Comparison of ENCODE assay signal across 8 mouse cellular contexts in genomic region chr9:44737240-44737949, GRCm38 (mm10). TPM values are rescaled to one million over a fixed set of nuclear protein-coding genes. Genes with fewer than 3 reads are reported as not detected.
DNase-seq lines count a peak whose midpoint lies in the region; ATAC-seq and TF ChIP-seq lines count a peak whose summit lies in the region.

No protein-coding gene starts in this region.

- peak; percentile 45 for DNase-seq in ovary, postnatal 14 days (ENCODE audit: low spot score)
- DNase-seq in ovary, postnatal 10 days (ENCODE audit: low spot score): no peak
- DNase-seq in kidney, postnatal 25 days: peak; percentile 59 to 82
- no peak for DNase-seq in spleen, adult 18-20 months
- no peak for DNase-seq in hindbrain, postnatal 0 days (ENCODE audit: low spot score)

- no peak for ATAC-seq in heart, embryonic 11.5 days (replicated peaks; ENCODE audit: insufficient number of reproducible peaks, low FRiP score, low TSS enrichment)
- peak; percentile 12; the same call in 1 of the 2 replicates for ATAC-seq in stomach, embryonic 15.5 days (ENCODE audit: insufficient read depth, low FRiP score, low read depth)
- ATAC-seq in hindbrain, postnatal 0 days: no peak
- no peak for ATAC-seq in midbrain, embryonic 13.5 days

- TF ChIP-seq CTCF in hindbrain, postnatal 0 days (IDR thresholded peaks at IDR 0.05; ENCODE audit: low read depth): no peak

- no peak overlapping the region for H3K4me3 ChIP-seq in heart, embryonic 11.5 days (ENCODE audit: low read depth, low read length)
- H3K4me3 ChIP-seq in stomach, embryonic 15.5 days (replicated peaks): no peak overlapping the region
- H3K4me3 ChIP-seq in hindbrain, postnatal 0 days (ENCODE audit: low read length): no peak overlapping the region
- no peak overlapping the region for H3K4me3 ChIP-seq in midbrain, embryonic 13.5 days (replicated peaks)

- peaks cover 6% of the 10 kb centered on the region for H3K4me1 ChIP-seq in heart, embryonic 11.5 days (ENCODE audit: control insufficient read depth, insufficient read depth, low read length)
- peaks cover 24% of the 10 kb centered on the region for H3K4me1 ChIP-seq in stomach, embryonic 15.5 days
- H3K4me1 ChIP-seq in hindbrain, postnatal 0 days (ENCODE audit: insufficient read depth, low read length): peaks cover 5% of the 10 kb centered on the region; the same call in 1 of the 2 replicates
- peaks cover 21% of the 10 kb centered on the region for H3K4me1 ChIP-seq in midbrain, embryonic 13.5 days (replicated peaks)

- no peaks in the 10 kb centered on the region for H3K27me3 ChIP-seq in heart, embryonic 11.5 days (ENCODE audit: control insufficient read depth, insufficient read depth, low read length)
- H3K27me3 ChIP-seq in stomach, embryonic 15.5 days (replicated peaks): 0 out of 2 replicates have a peak, but pooled peaks cover 7% of the 10 kb centered on the region
- no peaks in the 10 kb centered on the region for H3K27me3 ChIP-seq in hindbrain, postnatal 0 days (ENCODE audit: insufficient read depth, low read length)
- H3K27me3 ChIP-seq in midbrain, embryonic 13.5 days: peaks cover 29% of the 10 kb centered on the region

- no peaks in the 10 kb centered on the region; the same call in none of the 2 replicates for H3K36me3 ChIP-seq in heart, embryonic 11.5 days (ENCODE audit: control insufficient read depth, insufficient read depth, low read length)
- peaks cover 8% of the 10 kb centered on the region; the same call in 1 of the 2 replicates for H3K36me3 ChIP-seq in stomach, embryonic 15.5 days
- H3K36me3 ChIP-seq in hindbrain, postnatal 0 days (ENCODE audit: insufficient read depth, low read length): 0 out of 2 replicates have a peak, but pooled peaks cover under 1% of the 10 kb centered on the region
- H3K36me3 ChIP-seq in midbrain, embryonic 13.5 days: peaks cover 11% of the 10 kb centered on the region

- H3K27ac ChIP-seq in heart, embryonic 11.5 days (ENCODE audit: low read depth, low read length): peak overlapping the region; percentile 66
- peak overlapping the region; percentile 74 for H3K27ac ChIP-seq in stomach, embryonic 15.5 days
- H3K27ac ChIP-seq in hindbrain, postnatal 0 days: no peak overlapping the region; the same call in 1 of the 2 replicates
- no peak overlapping the region for H3K27ac ChIP-seq in midbrain, embryonic 13.5 days

- H3K4me2 ChIP-seq in heart, embryonic 11.5 days: no peak overlapping the region
- peak overlapping the region; percentile 6; the same call in 1 of the 2 replicates for H3K4me2 ChIP-seq in stomach, embryonic 15.5 days
- no peak overlapping the region for H3K4me2 ChIP-seq in hindbrain, postnatal 0 days (ENCODE audit: low read depth, low read length)
- no peak overlapping the region for H3K4me2 ChIP-seq in midbrain, embryonic 13.5 days (replicated peaks)

- WGBS in heart, embryonic 11.5 days (ENCODE audit: insufficient replicate concordance): 24% methylated on average over 8 of the region's 8 CpGs
- WGBS in stomach, embryonic 15.5 days: 26% methylated on average over 8 of the region's 8 CpGs
- WGBS in hindbrain, postnatal 0 days: 52% methylated on average over 8 of the region's 8 CpGs
- 63% methylated on average over 8 of the region's 8 CpGs for WGBS in midbrain, embryonic 13.5 days

- no peak overlapping the region for H3K9ac ChIP-seq in heart, embryonic 11.5 days (ENCODE audit: low read depth, low read length)
- H3K9ac ChIP-seq in stomach, embryonic 15.5 days: no peak overlapping the region
- no peak overlapping the region for H3K9ac ChIP-seq in hindbrain, postnatal 0 days (replicated peaks; ENCODE audit: low read length)
- no peak overlapping the region for H3K9ac ChIP-seq in midbrain, embryonic 13.5 days (replicated peaks)

- no peaks in the 10 kb centered on the region for H3K9me3 ChIP-seq in heart, embryonic 11.5 days (replicated peaks; ENCODE audit: control insufficient read depth, low read length)
- no peaks in the 10 kb centered on the region for H3K9me3 ChIP-seq in stomach, embryonic 15.5 days
- no peaks in the 10 kb centered on the region for H3K9me3 ChIP-seq in hindbrain, postnatal 0 days (ENCODE audit: low read length)
- H3K9me3 ChIP-seq in midbrain, embryonic 13.5 days: no peaks in the 10 kb centered on the region

RNA-seq across cellular contexts. Expression of gene Phldb1, which starts 2.4 kb away (rescaled TPM):
- polyA plus RNA-seq in heart, embryonic 11.5 days (2014; fragmentation: Nextera tagmentation; extraction: Ambion mirVana): 23.6 and 24.2 TPM in 2 replicates
- polyA plus RNA-seq in stomach, embryonic 15.5 days (2015; fragmentation: Nextera tagmentation; extraction: Ambion mirVana): 24.0 and 25.4 TPM in 2 replicates
- 114 and 152 TPM in 2 replicates for total RNA-seq in hindbrain, postnatal 0 days (2014; rRNA removed)
- 31.9 and 35.3 TPM in 2 replicates for polyA plus RNA-seq in hindbrain, postnatal 0 days (2015; fragmentation: Nextera tagmentation; extraction: Ambion mirVana)
- polyA plus RNA-seq in midbrain, embryonic 13.5 days (2015; fragmentation: Nextera tagmentation; extraction: Ambion mirVana): 47.9 and 55.5 TPM in 2 replicates

RNA-seq across cellular contexts. Expression of gene Arcn1, which starts 30.2 kb away (rescaled TPM):
- polyA plus RNA-seq in heart, embryonic 11.5 days (2014; fragmentation: Nextera tagmentation; extraction: Ambion mirVana): 139 and 168 TPM in 2 replicates
- polyA plus RNA-seq in stomach, embryonic 15.5 days (2015; fragmentation: Nextera tagmentation; extraction: Ambion mirVana): 189 and 208 TPM in 2 replicates
- 77.1 and 88.4 TPM in 2 replicates for total RNA-seq in hindbrain, postnatal 0 days (2014; rRNA removed)
- polyA plus RNA-seq in hindbrain, postnatal 0 days (2015; fragmentation: Nextera tagmentation; extraction: Ambion mirVana): 102 and 109 TPM in 2 replicates
- polyA plus RNA-seq in midbrain, embryonic 13.5 days (2015; fragmentation: Nextera tagmentation; extraction: Ambion mirVana): 142 and 145 TPM in 2 replicates

RNA-seq across cellular contexts. Expression of gene Ift46, which starts 30.3 kb away (rescaled TPM):
- polyA plus RNA-seq in heart, embryonic 11.5 days (2014; fragmentation: Nextera tagmentation; extraction: Ambion mirVana): 71.4 and 72.5 TPM in 2 replicates
- polyA plus RNA-seq in stomach, embryonic 15.5 days (2015; fragmentation: Nextera tagmentation; extraction: Ambion mirVana): 84.3 and 84.4 TPM in 2 replicates
- 56.0 and 61.6 TPM in 2 replicates for total RNA-seq in hindbrain, postnatal 0 days (2014; rRNA removed)
- polyA plus RNA-seq in hindbrain, postnatal 0 days (2015; fragmentation: Nextera tagmentation; extraction: Ambion mirVana): 142 and 144 TPM in 2 replicates
- 171 and 183 TPM in 2 replicates for polyA plus RNA-seq in midbrain, embryonic 13.5 days (2015; fragmentation: Nextera tagmentation; extraction: Ambion mirVana)

Comparison
In these comparisons a context has a peak if more than half of its experiments do, and no peak if none do; other contexts are left out.
1. DNase-seq: peak in ovary, postnatal 14 days (single experiment) and kidney, postnatal 25 days (2 of 2); none in ovary, postnatal 10 days (single experiment), spleen, adult 18-20 months (0 of 2) and hindbrain, postnatal 0 days (single experiment).
2. H3K27ac ChIP-seq: peak in heart, embryonic 11.5 days (single experiment) and stomach, embryonic 15.5 days (single experiment); none in hindbrain, postnatal 0 days (single experiment) and midbrain, embryonic 13.5 days (single experiment).